Mouse (Mus musculus): ENCODE data around the gene Gxylt1.
"Not testable (repeated sequence)": the region's sequence is repeated elsewhere in the genome, so short reads cannot be mapped to it uniquely, and the experiment has no call there.

The Gxylt1 gene

GRCm38 (mm10) chr15:93274679-93275583, at the start of gene Gxylt1:
TSS of gene Gxylt1 (minus strand) at chr15:93275179.
- DNase-seq: peak; percentile 99

GRCm38 (mm10) chr15:93318781-93319180, 43.8 kb upstream of the Gxylt1 start:
- no peak for DNase-seq

- DNase-seq: not testable (repeated sequence)
Measured at GRCm38 (mm10) chr15:93310304-93310703, 35.3 kb upstream of the Gxylt1 start.

- no peak for DNase-seq
Measured at GRCm38 (mm10) chr15:93298197-93298596, 23.2 kb upstream of the Gxylt1 start.

GRCm38 (mm10) chr15:93294483-93294882, 19.5 kb upstream of the Gxylt1 start:
- DNase-seq: no peak

- no peak for DNase-seq
Measured at GRCm38 (mm10) chr15:93288321-93288720, 13.3 kb upstream of the Gxylt1 start.

GRCm38 (mm10) chr15:93287628-93288027, 12.6 kb upstream of the Gxylt1 start:
- DNase-seq: no peak

GRCm38 (mm10) chr15:93285244-93285643, 10.3 kb upstream of the Gxylt1 start:
- no peak for DNase-seq

- no peak for DNase-seq
Measured at GRCm38 (mm10) chr15:93284326-93284725, 9.3 kb upstream of the Gxylt1 start.

- DNase-seq: no peak
Measured at GRCm38 (mm10) chr15:93283349-93283748, 8.4 kb upstream of the Gxylt1 start.

- peak; percentile 30 for DNase-seq
Measured at GRCm38 (mm10) chr15:93276276-93276675, 1.3 kb upstream of the Gxylt1 start.

GRCm38 (mm10) chr15:93275623-93276022, 644 bp upstream of the Gxylt1 start:
- DNase-seq: no peak

GRCm38 (mm10) chr15:93273788-93274678, 946 bp downstream of the Gxylt1 start:
- peak; percentile 31 for DNase-seq

GRCm38 (mm10) chr15:93272948-93273347, 2.0 kb downstream of the Gxylt1 start:
- no peak for DNase-seq

GRCm38 (mm10) chr15:93270289-93270855, 4.6 kb downstream of the Gxylt1 start:
- no peak for DNase-seq

- no peak for DNase-seq
Measured at GRCm38 (mm10) chr15:93269572-93269971, 5.4 kb downstream of the Gxylt1 start.

GRCm38 (mm10) chr15:93268001-93268400, 7.0 kb downstream of the Gxylt1 start:
- DNase-seq: no peak

GRCm38 (mm10) chr15:93267479-93267878, 7.5 kb downstream of the Gxylt1 start:
- no peak for DNase-seq

GRCm38 (mm10) chr15:93266361-93266760, 8.6 kb downstream of the Gxylt1 start:
- DNase-seq: peak; percentile 22

GRCm38 (mm10) chr15:93265728-93266127, 9.3 kb downstream of the Gxylt1 start:
- DNase-seq: peak; percentile 64

GRCm38 (mm10) chr15:93265231-93265630, 9.7 kb downstream of the Gxylt1 start:
- no peak for DNase-seq

- DNase-seq: no peak
Measured at GRCm38 (mm10) chr15:93264221-93264620, 10.8 kb downstream of the Gxylt1 start.

- no peak for DNase-seq
Measured at GRCm38 (mm10) chr15:93263566-93263965, 11.4 kb downstream of the Gxylt1 start.
